Mouse (Mus musculus) naive thymus-derived CD4-positive, alpha-beta T cell, adult 2 months (primary cell): ENCODE results near the gene Taf15.
"Not testable (repeated sequence)": the region's sequence is repeated elsewhere in the genome, so short reads cannot be mapped to it uniquely, and the experiment has no call there.

Experiments
- DNase-seq: peaks from one replicate; pipeline ENCODE4 v3.0.0-alpha.2; 2011; ENCODE audit warnings: low read depth

Taf15 gene

DNA sequence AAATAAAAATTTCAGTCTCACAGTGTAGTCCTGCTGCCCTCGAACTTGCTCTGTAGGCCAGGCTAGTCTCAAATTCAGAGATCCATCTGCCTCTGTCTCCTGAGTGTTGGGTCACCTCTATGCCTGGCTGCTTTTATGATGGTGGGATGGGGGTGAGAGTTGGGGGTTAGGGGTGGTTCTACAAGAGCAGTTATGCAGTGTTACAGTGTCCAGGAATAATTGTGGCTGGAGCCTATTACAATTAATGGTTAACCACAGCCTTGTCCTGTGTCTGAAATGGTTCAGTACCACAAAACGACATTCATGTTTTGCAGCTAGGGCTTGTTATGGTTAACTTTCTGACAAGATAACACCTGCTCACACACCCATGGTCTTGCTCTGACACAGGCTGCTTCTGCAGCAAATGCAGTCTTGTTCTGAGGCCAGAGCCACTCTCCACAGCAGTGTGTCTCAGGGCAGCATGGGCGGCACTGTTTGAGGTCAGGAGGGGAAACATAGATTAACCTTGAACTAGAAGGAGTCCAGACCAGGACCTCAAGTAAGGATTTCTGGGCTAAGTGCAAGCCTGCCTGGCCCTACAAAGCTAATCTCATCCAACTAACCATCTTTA is 65.9 kb downstream of the Taf15 start:
- DNase-seq, result no peak

DNA sequence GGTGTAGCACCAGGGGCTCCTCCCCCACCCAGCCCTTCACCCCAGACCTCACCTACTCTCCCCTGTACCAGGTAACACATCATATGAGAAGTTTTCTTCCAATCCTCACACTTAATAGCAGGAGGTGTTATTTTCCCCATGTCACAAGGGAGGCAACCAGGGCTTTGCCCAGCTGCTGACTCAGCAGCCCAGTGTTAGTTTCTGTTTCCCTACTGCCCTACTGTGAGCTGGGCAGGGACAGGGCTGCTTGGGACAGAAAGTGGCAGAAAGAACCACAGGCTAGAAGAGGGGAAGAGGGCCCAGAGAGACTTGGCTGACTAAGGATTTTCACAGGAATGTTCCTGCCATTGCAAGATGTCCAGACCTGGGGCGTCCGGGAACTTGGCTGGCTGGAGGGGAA is 68.0 kb downstream of the Taf15 start:
- DNase-seq, result no peak

DNA sequence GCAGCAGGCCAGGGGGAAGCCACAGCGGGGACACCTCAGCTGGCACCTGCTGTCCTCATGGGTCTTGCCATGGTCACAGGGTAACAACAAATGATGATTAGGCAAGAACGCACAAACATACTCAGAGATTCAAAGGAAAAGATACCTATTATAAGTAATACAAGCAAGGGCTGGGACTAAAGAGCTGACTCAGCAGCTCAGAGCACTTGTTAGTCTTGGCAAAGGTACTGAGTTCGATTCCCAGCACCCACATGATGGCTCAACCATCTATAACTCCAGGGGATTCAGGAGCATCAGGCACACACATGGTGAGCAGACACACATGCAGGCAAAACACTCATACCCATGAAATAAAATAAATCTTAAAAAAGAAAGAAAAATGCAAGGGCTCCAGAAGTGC is 68.5 kb downstream of the Taf15 start:
- no peak for DNase-seq

DNA sequence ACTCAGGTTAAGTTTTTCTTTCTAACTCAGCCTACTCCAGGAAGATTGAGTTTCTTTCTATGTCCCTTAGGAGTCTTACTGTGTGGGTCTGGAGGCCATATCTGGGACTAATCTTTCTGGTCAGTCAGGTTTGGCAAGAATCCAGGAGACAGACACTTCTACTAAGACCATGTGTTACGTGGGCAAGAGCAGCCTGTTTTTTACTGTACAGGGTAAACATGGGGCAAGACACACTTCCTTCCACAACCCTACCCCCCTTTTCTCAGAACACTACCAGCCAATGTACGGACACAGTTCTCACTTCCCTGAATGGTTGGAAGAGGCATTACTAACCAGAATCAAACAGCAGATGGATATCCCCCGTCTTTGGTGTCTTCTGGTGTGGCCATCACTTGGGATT is 71.3 kb downstream of the Taf15 start:
- DNase-seq, result no peak

DNA sequence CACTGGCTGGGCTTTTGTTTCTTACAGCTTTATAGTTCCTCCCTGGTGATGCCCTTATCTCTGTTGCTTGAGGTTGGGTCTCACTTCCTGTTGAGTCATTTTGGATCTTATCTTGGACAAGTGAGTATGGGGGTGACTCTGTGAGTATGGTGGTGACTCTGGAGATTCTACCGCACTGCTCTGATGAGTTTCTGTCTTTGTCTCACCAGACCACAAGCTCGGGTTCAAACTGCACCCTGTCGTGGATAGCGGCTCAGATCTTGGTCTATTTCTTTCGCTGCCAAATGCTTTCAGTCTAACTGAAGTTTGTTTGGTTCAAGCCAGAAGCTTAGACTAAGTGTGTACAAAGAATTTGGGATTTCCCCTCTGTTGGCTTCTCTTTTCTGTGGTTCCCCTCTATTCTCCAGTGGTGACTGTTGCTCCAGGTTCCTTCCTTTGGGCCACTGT is 77.3 kb downstream of the Taf15 start:
- peak; percentile 44 for DNase-seq

DNA sequence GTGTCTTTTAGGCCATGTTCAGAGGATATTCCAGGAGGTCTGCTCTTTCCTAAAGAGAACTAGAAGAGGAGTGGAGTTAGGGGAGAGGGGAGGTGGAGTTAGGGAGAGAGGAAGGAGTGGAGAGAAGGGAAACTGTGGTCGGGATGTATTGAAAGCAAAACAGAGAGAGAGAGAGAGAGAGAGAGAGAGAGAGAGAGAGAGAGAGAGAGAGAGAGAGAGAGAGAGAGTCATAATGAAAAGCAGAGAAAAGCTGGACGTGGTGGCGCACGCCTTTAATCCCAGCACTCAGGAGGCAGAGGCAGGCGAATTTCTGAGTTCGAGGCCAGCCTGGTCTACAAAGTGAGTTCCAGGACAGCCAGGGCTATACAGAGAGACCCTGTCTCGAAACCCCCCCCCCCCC is 78.2 kb downstream of the Taf15 start:
- not testable (repeated sequence) for DNase-seq

DNA sequence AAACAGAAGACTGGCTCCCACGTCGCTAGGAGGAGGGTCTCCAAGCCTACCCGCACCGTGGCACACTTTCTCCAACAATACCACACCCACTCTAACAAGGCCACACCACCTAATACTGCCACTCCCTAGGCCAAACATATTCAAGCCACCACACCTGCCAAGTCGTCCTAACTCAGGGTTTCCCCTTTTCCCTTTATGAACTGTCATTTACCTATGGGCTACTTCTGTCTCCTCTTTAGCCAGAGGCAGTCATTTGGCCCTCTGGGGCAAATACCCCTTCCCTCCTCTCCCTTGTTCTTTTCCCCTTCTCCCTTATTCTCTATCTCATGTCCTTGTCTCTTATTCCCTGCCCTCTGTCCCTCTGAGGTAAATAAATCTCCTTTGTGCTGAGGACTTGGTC is 78.8 kb downstream of the Taf15 start:
- DNase-seq, result no peak
